Mouse (Mus musculus): ENCODE results near the gene Hist2h2aa2. TPM values are rescaled to one million over a fixed set of nuclear protein-coding genes. Genes with fewer than 3 reads are reported as not detected.

Hist2h2aa2 gene
- total RNA-seq, 1 experiment: 2,531 TPM

- in situ Hi-C loops (cut with MboI; ENCODE audit: low sequenced_read_pairs in 2 of 2, unreplicated experiment in 2 of 2): no loop called here
- H3K36me3 ChIP-seq (ENCODE audit: control insufficient read depth, insufficient read depth, low read length, poor library complexity, severe bottlenecking): no peaks in the 10 kb centered on the region
- TF ChIP-seq MAFK (IDR thresholded peaks at IDR 0.05; ENCODE audit: insufficient read depth, low read depth, low read length) (no peak), CHD2 (IDR thresholded peaks at IDR 0.05; ENCODE audit: low read depth, low read length) (no peak), ZNF384 (IDR thresholded peaks at IDR 0.05; ENCODE audit: low read depth, low read length) (no peak), HCFC1 (IDR thresholded peaks at IDR 0.05; ENCODE audit: borderline replicate concordance, insufficient read depth, low read length) (no peak), ZC3H11A (IDR thresholded peaks at IDR 0.05; ENCODE audit: borderline replicate concordance, low read depth, low read length) (no peak)
These were observed 45.1 kb downstream of the Hist2h2aa2 start for GRCm38 (mm10) chr3:96194966-96195365.

GRCm38 (mm10) chr3:96192977-96193376 lies 47.1 kb downstream of the Hist2h2aa2 start:
- Histone ChIP-seq H3K4me3 (ENCODE audit: insufficient read depth in 1 of 2, low read depth in 1 of 2, low read length in 2 of 2, poor library complexity in 1 of 2, severe bottlenecking in 1 of 2) (no peak overlapping the region), H3K9ac (ENCODE audit: insufficient read depth, low read depth, low read length, poor library complexity, severe bottlenecking) (no peak overlapping the region), H3K36me3 (ENCODE audit: control insufficient read depth, insufficient read depth, low read length, poor library complexity, severe bottlenecking) (no peaks in the 10 kb centered on the region), H3K4me1 (ENCODE audit: control insufficient read depth in 2 of 2, insufficient read depth in 2 of 2, low read length in 2 of 2, poor library complexity in 1 of 2) (peaks cover 0 to 3% of the 10 kb centered on the region in 2 experiments; a peak in 2 of 4 replicates), H3K27ac (ENCODE audit: insufficient read depth, low read depth, low read length, poor library complexity, severe bottlenecking) (no peak overlapping the region), H3K9me3 (ENCODE audit: control insufficient read depth, insufficient read depth, low read depth, low read length) (no peaks in the 10 kb centered on the region)
- in situ Hi-C loops (cut with MboI; ENCODE audit: low sequenced_read_pairs in 2 of 2, unreplicated experiment in 2 of 2): no loop called here
- no peak for DNase-seq (ENCODE audit: low read depth, low spot score)
- TF ChIP-seq MAFK (IDR thresholded peaks at IDR 0.05; ENCODE audit: insufficient read depth, low read depth, low read length): no peak
- TF ChIP-seq HCFC1 (IDR thresholded peaks at IDR 0.05; ENCODE audit: borderline replicate concordance, insufficient read depth, low read length): no peak
- no peak for TF ChIP-seq ZC3H11A (IDR thresholded peaks at IDR 0.05; ENCODE audit: borderline replicate concordance, low read depth, low read length)
- no peak for TF ChIP-seq CHD2 (IDR thresholded peaks at IDR 0.05; ENCODE audit: low read depth, low read length)
- no peak for TF ChIP-seq ZNF384 (IDR thresholded peaks at IDR 0.05; ENCODE audit: low read depth, low read length)

More at GRCm38 (mm10) chr3:96194966-96195365, 45.1 kb downstream of the Hist2h2aa2 start:
- H3K4me3 ChIP-seq (ENCODE audit: insufficient read depth in 1 of 2, low read depth in 1 of 2, low read length in 2 of 2, poor library complexity in 1 of 2, severe bottlenecking in 1 of 2): no peak overlapping the region
- H3K27ac ChIP-seq (ENCODE audit: insufficient read depth, low read depth, low read length, poor library complexity, severe bottlenecking): no peak overlapping the region
- H3K9ac ChIP-seq (ENCODE audit: insufficient read depth, low read depth, low read length, poor library complexity, severe bottlenecking): no peak overlapping the region
- peaks cover 0 to 4% of the 10 kb centered on the region in 2 experiments; a peak in 1 of 4 replicates for H3K4me1 ChIP-seq (ENCODE audit: control insufficient read depth in 2 of 2, insufficient read depth in 2 of 2, low read length in 2 of 2, poor library complexity in 1 of 2)
- H3K9me3 ChIP-seq (ENCODE audit: control insufficient read depth, insufficient read depth, low read depth, low read length): no peaks in the 10 kb centered on the region
- no peak for DNase-seq (ENCODE audit: low read depth, low spot score)

Other genes starting within 250 kb of the Hist2h2aa2 start
- gene Plekho1, start 244.3 kb downstream of the Hist2h2aa2 start, total RNA-seq (2012; rRNA removed): 12.0 and 19.6 TPM in 2 replicates
- 9.9 and 11.9 TPM in 2 replicates for gene Vps45, start 181.8 kb downstream of the Hist2h2aa2 start, total RNA-seq (2012; rRNA removed)
- gene Otud7b, start 135.7 kb downstream of the Hist2h2aa2 start, total RNA-seq (2012; rRNA removed): 17.6 and 23.2 TPM in 2 replicates
- gene Mtmr11, start 78.3 kb downstream of the Hist2h2aa2 start, total RNA-seq (2012; rRNA removed): 3.5 and 4.0 TPM in 2 replicates
- gene Sf3b4, start 67.9 kb downstream of the Hist2h2aa2 start, total RNA-seq (2012; rRNA removed): 64.1 and 91.1 TPM in 2 replicates
- 7.2 and 8.2 TPM in 2 replicates for gene Sv2a, start 59.1 kb downstream of the Hist2h2aa2 start, total RNA-seq (2012; rRNA removed)
- 70.8 and 76.4 TPM in 2 replicates for gene Bola1, start 20.6 kb downstream of the Hist2h2aa2 start, total RNA-seq (2012; rRNA removed)
- gene Hist2h2ab, start 20.4 kb downstream of the Hist2h2aa2 start, total RNA-seq (2012; rRNA removed): 54.2 and 70.0 TPM in 2 replicates
- 684 and 687 TPM in 2 replicates for gene Hist2h2ac, start 19.4 kb downstream of the Hist2h2aa2 start, total RNA-seq (2012; rRNA removed)
- 0.80 and 1.0 TPM in 2 replicates for gene Hist2h2be, start 19.2 kb downstream of the Hist2h2aa2 start, total RNA-seq (2012; rRNA removed)
- 398 and 546 TPM in 2 replicates for gene Hist2h3c2, start 1.1 kb downstream of the Hist2h2aa2 start, total RNA-seq (2012; rRNA removed)
- 2,311 and 3,075 TPM in 2 replicates for gene Hist2h2aa1, start 5.2 kb upstream of the Hist2h2aa2 start, total RNA-seq (2012; rRNA removed)
- not detected in 2 replicates for gene Hist2h3c1, start 6.4 kb upstream of the Hist2h2aa2 start, total RNA-seq (2012; rRNA removed)
- 46.0 TPM in 2 replicates for gene Hist2h4, start 23.0 kb upstream of the Hist2h2aa2 start, total RNA-seq (2012; rRNA removed)
- gene Hist2h3b, start 28.4 kb upstream of the Hist2h2aa2 start, total RNA-seq (2012; rRNA removed): 806 and 880 TPM in 2 replicates
- 1,985 and 2,453 TPM in 2 replicates for gene Hist2h2bb, start 29.5 kb upstream of the Hist2h2aa2 start, total RNA-seq (2012; rRNA removed)
- not detected in 2 replicates for gene Fcgr1, start 53.7 kb upstream of the Hist2h2aa2 start, total RNA-seq (2012; rRNA removed)
- not detected in 2 replicates for gene BC107364, start 212.0 kb upstream of the Hist2h2aa2 start, total RNA-seq (2012; rRNA removed)

Measured in ES-E14 (cell line).